Mouse (Mus musculus) kidney, adult 2 months (tissue): Measurements from ENCODE around the gene Ccr8. TPM values are rescaled to one million over a fixed set of nuclear protein-coding genes. Genes with fewer than 3 reads are reported as not detected.
"Not testable (repeated sequence)": the region's sequence is repeated elsewhere in the genome, so short reads cannot be mapped to it uniquely, and the experiment has no call there.

Source experiments
- DNase-seq: peaks from one replicate; pipeline ENCODE4 v3.0.0; 2021
- H3K27ac ChIP-seq: fragments of 200-500 bp; 2 replicates; pipeline ENCODE4 v1.5.1; 2012; ENCODE audit warnings: low read depth, low read length, control low read depth, inconsistent platforms; ENCODE audit not compliant: insufficient read depth
- H3K27me3 ChIP-seq: fragments of 200-500 bp; replicated peaks from 2 replicates; pipeline ENCODE4 v1.6.1; 2012; ENCODE audit warnings: mild to moderate bottlenecking, moderate library complexity, low read length, inconsistent platforms; ENCODE audit not compliant: control insufficient read depth, insufficient read depth
- H3K36me3 ChIP-seq: fragments of 200-500 bp; 2 replicates; pipeline ENCODE4 v1.6.1; 2012; ENCODE audit warnings: mild to moderate bottlenecking, moderate library complexity, low read length, inconsistent platforms; ENCODE audit not compliant: control insufficient read depth, insufficient read depth
- H3K4me1 ChIP-seq: fragments of 200-500 bp; 2 replicates; pipeline ENCODE4 v1.6.1; 2011; ENCODE audit warnings: low read length; ENCODE audit not compliant: control insufficient read depth, insufficient read depth
- H3K4me3 ChIP-seq: fragments of 200-500 bp; 2 replicates; pipeline ENCODE4 v1.5.1; 2011; ENCODE audit warnings: mild to moderate bottlenecking, low read depth, low read length, control low read depth; ENCODE audit not compliant: insufficient read depth
- CTCF ChIP-seq: fragments of 200-500 bp; conservative IDR thresholded peaks from 2 replicates; pipeline ENCODE4 v1.5.1; 2011; ENCODE audit warnings: low read depth, mild to moderate bottlenecking, control low read depth, low read length, moderate library complexity, mixed read lengths; ENCODE audit not compliant: insufficient read depth, insufficient read length
- POLR2A ChIP-seq: fragments of 200-500 bp; IDR thresholded peaks from one replicate; pipeline ENCODE4 v1.6.1; 2011; ENCODE audit warnings: low read depth, low read length, control low read depth
- WGBS: fragments of 180-500 bp; shearing (Covaris S2); methylation state at CpG from one replicate; pipeline ENCODE4 v1.1.7; 2018; 5-methylcytosine and 5-hydroxymethylcytosine counted together
- polyA plus RNA-seq: library from polyadenylated mRNA; depleted of rRNA; stranded (reverse); fragments of >200 nt; gene quantifications from 2 replicates; pipeline ENCODE4 v1.2.3, GENCODE M21; 2012

Ccr8 gene
- polyA plus RNA-seq, 1 experiment = 0.33 TPM

GRCm38 (mm10) chr9:120084406-120084805 lies 7.5 kb upstream of the Ccr8 start:
- TF ChIP-seq CTCF (no peak), POLR2A (no peak)
- Histone ChIP-seq H3K4me3 (no peak overlapping the region), H3K27me3 (no peaks in the 10 kb centered on the region), H3K4me1 (no peaks in the 10 kb centered on the region), H3K27ac (no peak overlapping the region), H3K36me3 (no peaks in the 10 kb centered on the region)
- WGBS = 91% methylated on average over 9 of the region's 9 CpGs
- DNase-seq = no peak

GRCm38 (mm10) chr9:120089125-120089524 lies 2.8 kb upstream of the Ccr8 start:
- TF ChIP-seq CTCF = no peak
- TF ChIP-seq POLR2A = no peak
- DNase-seq = no peak
- Histone ChIP-seq H3K4me1 (no peaks in the 10 kb centered on the region), H3K27me3 (no peaks in the 10 kb centered on the region), H3K27ac (no peak overlapping the region), H3K36me3 (no peaks in the 10 kb centered on the region), H3K4me3 (no peak overlapping the region)
- 87% methylated on average over 7 of the region's 7 CpGs for WGBS

- WGBS = 82% methylated on average over 10 of the region's 10 CpGs
- TF ChIP-seq CTCF (no peak), POLR2A (no peak)
- H3K27ac ChIP-seq = no peak overlapping the region
Measured at GRCm38 (mm10) chr9:120091086-120091485, 828 bp upstream of the Ccr8 start.

GRCm38 (mm10) chr9:120093701-120094100 lies 1.8 kb downstream of the Ccr8 start:
- no peaks in the 10 kb centered on the region for H3K36me3 ChIP-seq
- 84% methylated on average over 13 of the region's 13 CpGs for WGBS
- H3K4me3 ChIP-seq = no peak overlapping the region
- DNase-seq = no peak
- H3K27ac ChIP-seq = no peak overlapping the region
- H3K27me3 ChIP-seq = no peaks in the 10 kb centered on the region
- TF ChIP-seq POLR2A (no peak), CTCF (no peak)
- H3K4me1 ChIP-seq = no peaks in the 10 kb centered on the region

More at GRCm38 (mm10) chr9:120091086-120091485, 828 bp upstream of the Ccr8 start:
- Histone ChIP-seq H3K36me3 (no peaks in the 10 kb centered on the region), H3K4me1 (no peaks in the 10 kb centered on the region), H3K27me3 (no peaks in the 10 kb centered on the region), H3K4me3 (no peak overlapping the region)
- no peak for DNase-seq

DNA sequence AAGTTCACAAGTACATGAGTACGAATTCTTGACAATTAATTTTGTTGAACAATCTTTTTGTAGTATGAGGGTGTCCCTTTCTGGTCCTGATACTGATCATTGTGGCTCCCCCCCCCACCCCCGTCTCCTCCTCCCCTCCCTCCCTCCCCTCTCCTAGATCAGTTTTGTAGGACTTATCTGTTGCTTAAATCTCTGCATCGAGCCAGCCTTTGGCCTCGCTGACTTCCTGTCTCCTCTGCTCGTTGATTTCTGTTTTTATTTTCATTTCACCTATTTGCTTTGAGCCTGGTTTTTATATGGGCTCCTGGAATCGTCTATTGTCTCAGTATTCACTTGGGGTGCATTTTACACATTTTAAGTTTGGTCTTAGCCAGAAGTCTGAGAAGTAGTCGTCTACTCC lies 4.0 kb downstream of the Ccr8 start:
- Histone ChIP-seq H3K4me1 (no peaks in the 10 kb centered on the region), H3K27me3 (no peaks in the 10 kb centered on the region), H3K27ac (no peak overlapping the region), H3K36me3 (no peaks in the 10 kb centered on the region), H3K4me3 (no peak overlapping the region)
- 36% methylated on average over 7 of the region's 7 CpGs for WGBS
- no peak for TF ChIP-seq CTCF
- no peak for TF ChIP-seq POLR2A
- DNase-seq = no peak

- WGBS = 20% methylated on average over 7 of the region's 7 CpGs
- H3K4me3 ChIP-seq = no peak overlapping the region
- H3K36me3 ChIP-seq = no peaks in the 10 kb centered on the region
- TF ChIP-seq POLR2A (no peak), CTCF (peak; percentile 86)
- DNase-seq = peak; percentile 62
- H3K27ac ChIP-seq = no peak overlapping the region
- no peaks in the 10 kb centered on the region for H3K27me3 ChIP-seq
- no peaks in the 10 kb centered on the region for H3K4me1 ChIP-seq
Measured at GRCm38 (mm10) chr9:120098682-120099081, 6.8 kb downstream of the Ccr8 start.

GRCm38 (mm10) chr9:120099304-120099703 lies 7.4 kb downstream of the Ccr8 start:
- Histone ChIP-seq H3K27ac (no peak overlapping the region), H3K4me1 (no peaks in the 10 kb centered on the region), H3K4me3 (no peak overlapping the region), H3K36me3 (no peaks in the 10 kb centered on the region), H3K27me3 (no peaks in the 10 kb centered on the region)
- TF ChIP-seq POLR2A (no peak), CTCF (no peak)
- WGBS = 89% methylated on average over 8 of the region's 8 CpGs
- DNase-seq = no peak

DNA sequence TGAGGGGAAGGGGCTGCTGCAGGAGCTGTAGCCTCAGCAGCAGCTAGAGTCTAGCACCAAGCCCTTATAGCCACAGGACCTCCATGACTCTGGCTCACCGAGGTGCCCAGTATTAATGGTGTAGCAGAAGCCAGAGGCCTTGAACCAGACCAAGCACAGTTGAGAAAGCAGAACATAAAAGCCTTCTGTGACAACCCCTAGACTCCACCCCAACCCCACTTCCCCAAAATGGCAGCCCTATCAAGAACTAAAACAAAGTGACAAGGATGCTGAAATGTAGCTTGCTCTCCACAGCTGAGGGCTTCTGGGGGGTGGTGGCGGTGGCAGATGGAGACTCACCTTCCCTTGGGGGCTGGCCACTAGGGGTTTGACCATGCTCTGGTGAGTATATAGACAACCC lies 9.3 kb downstream of the Ccr8 start:
- WGBS = 95% methylated on average over 2 of the region's 2 CpGs
- no peaks in the 10 kb centered on the region for H3K27me3 ChIP-seq

GRCm38 (mm10) chr9:120108953-120109352 lies 17.0 kb downstream of the Ccr8 start:
- 93% methylated on average over 12 of the region's 12 CpGs for WGBS
- not testable (repeated sequence) for H3K4me3 ChIP-seq, H3K27ac ChIP-seq, H3K4me1 ChIP-seq, DNase-seq, H3K36me3 ChIP-seq, H3K27me3 ChIP-seq

More for the DNA sequence above, 9.3 kb downstream of the Ccr8 start:
- DNase-seq = no peak
- H3K4me3 ChIP-seq = no peak overlapping the region
- H3K36me3 ChIP-seq = no peaks in the 10 kb centered on the region
- H3K4me1 ChIP-seq = no peaks in the 10 kb centered on the region
- TF ChIP-seq POLR2A (no peak), CTCF (no peak)
- H3K27ac ChIP-seq = no peak overlapping the region
